Mouse (Mus musculus) MEL (cell line): ENCODE data around the gene Sorbs1. TPM values are rescaled to one million over a fixed set of nuclear protein-coding genes. Genes with fewer than 3 reads are reported as not detected.

Experiments
- DNase-seq: peaks from one replicate; pipeline ENCODE4 v3.0.0; 2011; ENCODE audit warnings: low read depth, low spot score
- H3K27ac ChIP-seq: 2 replicates; pipeline ENCODE4 v1.5.1; 2012; ENCODE audit warnings: low read depth, mild to moderate bottlenecking, control low read depth, low read length, moderate library complexity; ENCODE audit not compliant: control insufficient read depth
- H3K27me3 ChIP-seq, 2 experiments: fragments of 150-350 bp in 1 of 2; sonication (generic) in 1 of 2; 2 replicates each; pipeline ENCODE4 v1.6.1; 2012; ENCODE audit warnings: low read length in 2 of 2, mild to moderate bottlenecking in 2 of 2, improper control_type of control experiment in 1 of 2, moderate library complexity in 1 of 2; ENCODE audit not compliant: insufficient read depth in 2 of 2, control insufficient read depth in 1 of 2
- H3K36me3 ChIP-seq, 2 experiments: 2 replicates each; pipeline ENCODE4 v1.6.1; 2012 to 2014; ENCODE audit warnings: low read length in 2 of 2, improper control_type of control experiment in 1 of 2, inconsistent platforms in 1 of 2, mild to moderate bottlenecking in 1 of 2; ENCODE audit not compliant: insufficient read depth in 2 of 2, control insufficient read depth in 1 of 2
- H3K4me1 ChIP-seq, 2 experiments: fragments of 150-350 bp in 1 of 2; sonication (generic) in 1 of 2; 2 replicates each; pipeline ENCODE4 v1.6.1; 2012; ENCODE audit warnings: low read length in 2 of 2, improper control_type of control experiment in 1 of 2, mild to moderate bottlenecking in 1 of 2; ENCODE audit not compliant: insufficient read depth in 2 of 2, control insufficient read depth in 1 of 2
- H3K4me3 ChIP-seq, 2 experiments: fragments of 150-350 bp in 1 of 2; sonication (generic) in 1 of 2; 2 replicates each; pipeline ENCODE4 v1.5.1; 2012; ENCODE audit warnings: low read depth in 2 of 2, low read length in 2 of 2, mild to moderate bottlenecking in 2 of 2, moderate library complexity in 2 of 2, control low read depth in 1 of 2, improper control_type of control experiment in 1 of 2; ENCODE audit not compliant: control insufficient read depth in 1 of 2, insufficient read depth in 1 of 2
- H3K79me2 ChIP-seq: 2 replicates; pipeline ENCODE4 v1.6.1; 2012; ENCODE audit warnings: mild to moderate bottlenecking, low read length, moderate library complexity; ENCODE audit not compliant: control insufficient read depth, poor library complexity, insufficient read depth
- H3K9ac ChIP-seq: 2 replicates; pipeline ENCODE4 v1.6.1; 2012; ENCODE audit warnings: low read depth, mild to moderate bottlenecking, control low read depth, low read length, moderate library complexity; ENCODE audit not compliant: control insufficient read depth, poor library complexity, severe bottlenecking
- H3K9me3 ChIP-seq: fragments of 150-350 bp; sonication (generic); replicated peaks from 2 replicates; pipeline ENCODE4 v1.6.1; 2012; ENCODE audit warnings: mild to moderate bottlenecking, low read length, improper control_type of control experiment, moderate library complexity; ENCODE audit not compliant: insufficient read depth
- CHD2 ChIP-seq: IDR thresholded peaks from 2 replicates; pipeline ENCODE4 v1.6.1; 2011; ENCODE audit warnings: low read length, improper control_type of control experiment
- CTCF ChIP-seq, 3 experiments: IDR thresholded peaks in 2 of 3; conservative IDR thresholded peaks in 1 of 3; 2 replicates each; pipeline ENCODE4 v1.5.1; 2011 to 2012; ENCODE audit warnings: low read length in 3 of 3, low read depth in 2 of 3, mild to moderate bottlenecking in 2 of 3, improper control_type of control experiment in 1 of 3, inconsistent platforms in 1 of 3, mixed read lengths in 1 of 3, moderate library complexity in 1 of 3; ENCODE audit not compliant: control insufficient read depth in 1 of 3, insufficient read depth in 1 of 3, poor library complexity in 1 of 3, severe bottlenecking in 1 of 3
- ELF1 ChIP-seq: IDR thresholded peaks from 2 replicates; pipeline ENCODE4 v1.6.1; 2014; ENCODE audit warnings: low read depth, mild to moderate bottlenecking, inconsistent platforms, low read length, improper control_type of control experiment, moderate library complexity
- EP300 ChIP-seq, 2 experiments: IDR thresholded peaks; 2 replicates each; pipeline ENCODE4 v1.6.1; 2011; ENCODE audit warnings: improper control_type of control experiment in 2 of 2, low read length in 2 of 2, low read depth in 1 of 2, mild to moderate bottlenecking in 1 of 2
- GATA1 ChIP-seq: IDR thresholded peaks from 2 replicates; pipeline ENCODE4 v1.6.1; 2011; ENCODE audit warnings: low read depth, low read length, improper control_type of control experiment
- HCFC1 ChIP-seq: IDR thresholded peaks from 2 replicates; pipeline ENCODE4 v1.6.1; 2012; ENCODE audit warnings: low read depth, mild to moderate bottlenecking, inconsistent platforms, low read length, improper control_type of control experiment, moderate library complexity
- MAZ ChIP-seq: IDR thresholded peaks from 2 replicates; pipeline ENCODE4 v1.6.1; 2012; ENCODE audit warnings: low read depth, mild to moderate bottlenecking, inconsistent platforms, low read length, improper control_type of control experiment
- MYB ChIP-seq: IDR thresholded peaks from 2 replicates; pipeline ENCODE4 v1.6.1; 2011; ENCODE audit warnings: mild to moderate bottlenecking, low read depth, low read length, improper control_type of control experiment
- MYC ChIP-seq: IDR thresholded peaks from 2 replicates; pipeline ENCODE4 v1.6.1; 2011; ENCODE audit warnings: low read depth, mild to moderate bottlenecking, low read length, improper control_type of control experiment, moderate library complexity
- NELFE ChIP-seq: IDR thresholded peaks from 2 replicates; pipeline ENCODE4 v1.6.1; 2011; ENCODE audit warnings: low read depth, low read length, improper control_type of control experiment
- POLR2AphosphoS2 ChIP-seq: IDR thresholded peaks from 2 replicates; pipeline ENCODE4 v1.6.1; 2011; ENCODE audit warnings: low read length, improper control_type of control experiment
- POLR2AphosphoS5 ChIP-seq: IDR thresholded peaks from 2 replicates; pipeline ENCODE4 v1.6.1; 2012; ENCODE audit warnings: low read depth, borderline replicate concordance, mild to moderate bottlenecking, inconsistent platforms, low read length, moderate library complexity, mixed read lengths
- RAD21 ChIP-seq: IDR thresholded peaks from 2 replicates; pipeline ENCODE4 v1.6.1; 2011; ENCODE audit warnings: mild to moderate bottlenecking, low read depth, low read length, improper control_type of control experiment
- SIN3A ChIP-seq: IDR thresholded peaks from 2 replicates; pipeline ENCODE4 v1.6.1; 2012; ENCODE audit warnings: low read length, improper control_type of control experiment, inconsistent platforms
- SMC3 ChIP-seq: IDR thresholded peaks from 2 replicates; pipeline ENCODE4 v1.6.1; 2011; ENCODE audit warnings: low read depth, low read length, improper control_type of control experiment
- TAL1 ChIP-seq: IDR thresholded peaks from 2 replicates; pipeline ENCODE4 v1.6.1; 2012; ENCODE audit warnings: mild to moderate bottlenecking, inconsistent platforms, low read length, moderate library complexity, mixed read lengths
- TBP ChIP-seq: IDR thresholded peaks from 2 replicates; pipeline ENCODE4 v1.8.0; 2011; ENCODE audit warnings: low read depth, low read length, improper control_type of control experiment
- UBTF ChIP-seq: IDR thresholded peaks from 2 replicates; pipeline ENCODE4 v1.6.1; 2012; ENCODE audit warnings: low read depth, mild to moderate bottlenecking, inconsistent platforms, low read length, improper control_type of control experiment, moderate library complexity, borderline replicate concordance; ENCODE audit not compliant: insufficient read depth
- USF2 ChIP-seq, 2 experiments: IDR thresholded peaks; 2 replicates each; pipeline ENCODE4 v1.6.1; 2011 to 2012; ENCODE audit warnings: improper control_type of control experiment in 2 of 2, low read length in 2 of 2, borderline replicate concordance in 1 of 2, inconsistent platforms in 1 of 2, low read depth in 1 of 2, mild to moderate bottlenecking in 1 of 2; ENCODE audit not compliant: insufficient read depth in 1 of 2
- ZNF384 ChIP-seq: IDR thresholded peaks from 2 replicates; pipeline ENCODE4 v1.6.1; 2012; ENCODE audit warnings: low read depth, mild to moderate bottlenecking, inconsistent platforms, low read length, improper control_type of control experiment
- polyA plus RNA-seq, 2 experiments: library from polyadenylated mRNA; stranded (reverse) in 1 of 2; unstranded in 1 of 2; fragments of >175 nt in 1 of 2; fragments of >200 nt in 1 of 2; gene quantifications; 2 replicates each; pipeline versions ENCODE4 v1.2.1 to v1.2.4; 2012; ENCODE audit warnings: low replicate concordance in 2 of 2, low read depth in 1 of 2; ENCODE audit not compliant: insufficient read length in 2 of 2, insufficient read depth in 1 of 2, missing spikeins in 1 of 2
- total RNA-seq: library from RNA; depleted of rRNA; stranded (reverse); fragments of 300-350 nt; gene quantifications from 2 replicates; pipeline ENCODE4 v1.2.3, GENCODE M21; 2012

The Sorbs1 gene
- total and polyA plus RNA-seq, 3 experiments, result 1.3 to 5.3 TPM; not detected in 1

DNA sequence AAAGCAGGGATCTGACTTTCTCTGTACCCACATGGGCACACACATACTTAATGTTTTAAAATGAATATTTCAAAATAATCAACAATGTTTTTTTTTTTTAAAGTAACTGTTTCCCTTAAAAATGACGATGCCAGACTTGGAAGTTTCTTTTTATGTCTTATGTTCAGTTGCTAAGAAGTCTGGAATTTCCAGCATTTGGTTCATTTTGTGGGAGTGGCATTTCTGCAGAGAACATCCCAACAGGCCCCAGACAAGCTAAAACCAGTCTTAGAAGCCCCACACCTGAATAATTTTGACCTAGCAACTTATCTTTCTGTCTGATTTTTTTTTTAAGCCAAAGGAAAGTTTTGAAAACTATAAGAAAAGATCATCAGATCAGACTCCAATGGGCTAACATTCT lies 258.0 kb downstream of the Sorbs1 start:
- H3K4me3 ChIP-seq, result no peak overlapping the region
- no peaks in the 10 kb centered on the region for H3K4me1 ChIP-seq
- H3K9ac ChIP-seq, result no peak overlapping the region
- H3K79me2 ChIP-seq, result no peaks in the 10 kb centered on the region
- no peak for TF ChIP-seq EP300 (IDR thresholded peaks at IDR 0.05; ENCODE audit: low read depth in 1 of 2, low read length in 2 of 2)
- TF ChIP-seq CHD2, result no peak
- no peak for TF ChIP-seq NELFE
- TF ChIP-seq CTCF (IDR thresholded peaks at IDR 0.05 in 2 of 3, conservative IDR thresholded peaks at IDR 0.05 in 1 of 3; ENCODE audit: control insufficient read depth in 1 of 3, insufficient read depth in 1 of 3, low read depth in 2 of 3, low read length in 3 of 3, poor library complexity in 1 of 3, severe bottlenecking in 1 of 3), result no peak
- TF ChIP-seq RAD21, result no peak
- TF ChIP-seq TAL1, result no peak
- no peak for TF ChIP-seq HCFC1
- TF ChIP-seq POLR2AphosphoS5, result no peak
- TF ChIP-seq GATA1, result no peak
- no peak for TF ChIP-seq USF2 (IDR thresholded peaks at IDR 0.05; ENCODE audit: borderline replicate concordance in 1 of 2, insufficient read depth in 1 of 2, low read depth in 1 of 2, low read length in 2 of 2)
- TF ChIP-seq SMC3, result no peak
- no peak for TF ChIP-seq MAZ
- TF ChIP-seq SIN3A, result no peak
- TF ChIP-seq TBP, result no peak
- no peak for TF ChIP-seq UBTF
- no peak for TF ChIP-seq POLR2AphosphoS2
- H3K27me3 ChIP-seq, result no peaks in the 10 kb centered on the region
- no peaks in the 10 kb centered on the region for H3K9me3 ChIP-seq
- no peak overlapping the region for H3K27ac ChIP-seq
- H3K36me3 ChIP-seq, result no peaks in the 10 kb centered on the region
- no peak for DNase-seq

DNA sequence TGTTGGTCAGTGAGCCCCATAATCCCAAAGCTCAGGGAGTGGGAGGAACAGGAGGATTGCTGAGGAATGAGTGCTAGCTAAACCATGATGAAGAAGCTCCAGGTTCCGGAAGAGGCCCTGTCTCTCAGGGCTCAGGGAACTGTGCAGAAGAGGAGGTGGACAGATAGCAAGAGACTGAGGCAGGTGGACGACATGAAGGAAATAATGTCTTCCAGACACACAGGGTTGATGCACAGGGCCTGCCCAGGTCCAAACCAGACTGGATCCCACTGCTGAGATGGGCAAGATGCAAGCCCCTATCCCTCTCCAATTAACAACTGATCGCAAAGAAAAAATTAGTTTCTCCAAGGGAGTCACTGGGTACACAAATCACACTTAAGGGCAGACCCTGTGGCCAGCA lies 258.8 kb downstream of the Sorbs1 start:
- no peak for DNase-seq
- H3K27me3 ChIP-seq, result no peaks in the 10 kb centered on the region
- no peak overlapping the region for H3K4me3 ChIP-seq
- H3K9ac ChIP-seq, result no peak overlapping the region
- H3K27ac ChIP-seq, result no peak overlapping the region
- H3K9me3 ChIP-seq, result no peaks in the 10 kb centered on the region
- TF ChIP-seq ELF1 (no peak), ZNF384 (no peak), MYC (no peak), POLR2AphosphoS2 (no peak), MYB (no peak)
- no peaks in the 10 kb centered on the region for H3K79me2 ChIP-seq
- no peaks in the 10 kb centered on the region for H3K4me1 ChIP-seq
- H3K36me3 ChIP-seq, result no peaks in the 10 kb centered on the region
